Mouse (Mus musculus) brown adipose tissue, adult 24 weeks (tissue): ENCODE results near the gene Tmem189. TPM values are rescaled to one million over a fixed set of nuclear protein-coding genes. Genes with fewer than 3 reads are reported as not detected.

Experiments used
- H3K27ac ChIP-seq: fragments of 200-500 bp; replicated peaks from 2 replicates; pipeline ENCODE4 v1.5.1; 2012; ENCODE audit warnings: low read depth, mild to moderate bottlenecking, low read length
- H3K4me1 ChIP-seq: fragments of 200-500 bp; 2 replicates; pipeline ENCODE4 v1.6.1; 2012; ENCODE audit warnings: low read length, mixed read lengths; ENCODE audit not compliant: control insufficient read depth, insufficient read depth, insufficient read length
- H3K4me3 ChIP-seq: fragments of 200-500 bp; 2 replicates; pipeline ENCODE4 v1.5.1; 2012; ENCODE audit warnings: low read depth, mild to moderate bottlenecking, low read length, moderate library complexity; ENCODE audit not compliant: insufficient read depth
- polyA plus RNA-seq: library from polyadenylated mRNA; stranded (reverse); fragments of >200 nt; gene quantifications from 2 replicates; pipeline ENCODE4 v1.2.4, GENCODE M21; 2012; ENCODE audit not compliant: missing spikeins, insufficient read depth, insufficient read length

The Tmem189 gene
- polyA plus RNA-seq, 1 experiment = 19.3 TPM

DNA sequence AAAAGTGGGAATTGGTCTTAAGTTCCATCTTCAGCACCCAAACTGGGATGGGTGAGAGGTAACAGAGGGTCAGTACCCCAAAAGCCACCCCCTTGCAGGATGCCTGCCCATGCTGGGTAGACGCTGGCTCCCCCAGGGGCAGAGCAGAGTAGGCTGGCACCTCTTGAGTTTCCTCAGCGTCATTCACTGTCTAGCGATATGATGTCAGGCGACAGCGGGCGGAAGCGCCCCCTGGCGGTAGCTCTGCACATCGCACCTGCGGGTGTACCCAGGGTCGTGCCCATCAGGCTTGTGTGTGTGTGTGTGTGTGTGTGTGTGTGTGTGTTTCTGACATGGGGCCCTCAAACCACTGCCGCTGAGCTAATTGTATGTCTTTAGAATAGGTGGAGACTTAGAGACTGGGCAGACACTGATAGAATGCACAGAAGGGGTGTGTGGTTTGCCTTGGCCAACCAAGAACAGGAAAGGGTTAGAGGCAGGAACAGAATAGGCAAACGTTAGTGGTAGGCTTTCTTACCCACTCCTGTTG, 9.7 kb downstream of the Tmem189 start:
- Histone ChIP-seq H3K4me1 (no peaks in the 10 kb centered on the region), H3K4me3 (no peak overlapping the region), H3K27ac (no peak overlapping the region)

DNA sequence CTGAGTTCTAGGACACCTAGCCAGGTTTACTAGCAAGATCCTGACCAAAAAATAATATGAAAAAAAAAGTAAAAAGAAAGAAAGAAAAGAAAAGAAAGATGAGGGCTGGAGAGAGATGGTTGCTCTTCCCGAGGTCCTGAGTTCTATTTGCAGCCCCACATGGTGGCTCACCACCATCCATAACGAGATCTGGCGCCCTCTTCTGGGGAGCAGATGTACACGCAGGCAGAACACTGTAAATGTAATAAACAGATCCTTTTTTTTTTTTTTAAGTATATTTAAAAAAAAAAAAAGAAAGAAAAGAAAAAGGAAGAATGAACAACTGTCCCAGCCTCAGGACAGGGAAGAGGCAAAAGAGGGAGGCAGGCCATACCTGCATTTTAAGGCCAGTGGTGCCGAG, 11.0 kb downstream of the Tmem189 start:
- H3K27ac ChIP-seq = no peak overlapping the region
- H3K4me3 ChIP-seq = no peak overlapping the region
- no peaks in the 10 kb centered on the region for H3K4me1 ChIP-seq

- Histone ChIP-seq H3K4me1 (peaks cover 17% of the 10 kb centered on the region), H3K27ac (no peak overlapping the region), H3K4me3 (no peak overlapping the region)
Observed at GRCm38 (mm10) chr2:167675120-167675909, 14.3 kb downstream of the Tmem189 start.

- no peak overlapping the region for H3K4me3 ChIP-seq
- peaks cover 17% of the 10 kb centered on the region for H3K4me1 ChIP-seq
- no peak overlapping the region for H3K27ac ChIP-seq
Observed at GRCm38 (mm10) chr2:167672212-167672685, 17.4 kb downstream of the Tmem189 start.

GRCm38 (mm10) chr2:167671101-167671633, 18.5 kb downstream of the Tmem189 start:
- peaks cover 17% of the 10 kb centered on the region for H3K4me1 ChIP-seq

DNA sequence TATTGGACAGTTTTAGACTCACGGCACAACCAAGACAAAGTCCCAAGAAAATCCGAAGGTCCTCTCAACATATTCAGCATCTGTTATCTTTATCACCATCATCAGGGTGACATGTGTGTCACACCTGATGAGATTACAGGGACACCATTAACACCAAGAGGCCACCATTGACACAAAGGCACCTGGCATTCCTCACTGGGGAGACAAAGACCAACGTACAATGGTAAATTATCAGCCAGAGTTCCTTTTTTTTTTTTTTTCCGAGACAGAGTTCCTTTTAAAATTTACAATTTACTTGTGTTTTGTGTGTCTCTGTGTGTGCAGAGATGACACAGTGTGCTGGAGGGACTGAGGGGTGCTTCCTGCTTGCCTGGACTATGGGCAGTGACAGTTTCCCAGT, 20.2 kb downstream of the Tmem189 start:
- H3K4me3 ChIP-seq = no peak overlapping the region

More at GRCm38 (mm10) chr2:167671101-167671633, 18.5 kb downstream of the Tmem189 start:
- Histone ChIP-seq H3K4me3 (no peak overlapping the region), H3K27ac (peak overlapping the region; percentile 76)

DNA sequence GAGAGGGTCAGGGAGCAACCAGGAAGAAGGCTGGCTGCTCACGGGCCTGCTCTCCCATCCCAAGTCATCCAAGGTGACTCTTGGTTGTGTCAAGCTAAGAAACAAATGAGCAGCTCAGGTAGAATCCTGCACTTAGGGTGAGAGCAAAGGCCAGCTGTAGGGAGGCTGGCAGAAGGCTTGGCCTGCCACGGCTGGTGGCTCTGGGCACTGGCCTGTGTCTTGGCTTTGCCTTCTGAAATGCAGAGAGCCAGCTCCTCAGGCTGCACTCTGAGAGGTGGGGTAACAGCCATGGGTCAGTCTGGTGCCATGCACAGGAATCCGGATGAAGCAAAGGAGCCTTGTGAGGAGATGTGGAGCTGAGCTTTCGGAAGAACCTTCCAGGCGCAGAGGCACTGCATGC, 21.2 kb downstream of the Tmem189 start:
- no peak overlapping the region for H3K27ac ChIP-seq
- no peak overlapping the region for H3K4me3 ChIP-seq
- peaks cover 17% of the 10 kb centered on the region for H3K4me1 ChIP-seq

More for the DNA sequence above, 20.2 kb downstream of the Tmem189 start:
- peaks cover 17% of the 10 kb centered on the region for H3K4me1 ChIP-seq
- no peak overlapping the region for H3K27ac ChIP-seq

DNA sequence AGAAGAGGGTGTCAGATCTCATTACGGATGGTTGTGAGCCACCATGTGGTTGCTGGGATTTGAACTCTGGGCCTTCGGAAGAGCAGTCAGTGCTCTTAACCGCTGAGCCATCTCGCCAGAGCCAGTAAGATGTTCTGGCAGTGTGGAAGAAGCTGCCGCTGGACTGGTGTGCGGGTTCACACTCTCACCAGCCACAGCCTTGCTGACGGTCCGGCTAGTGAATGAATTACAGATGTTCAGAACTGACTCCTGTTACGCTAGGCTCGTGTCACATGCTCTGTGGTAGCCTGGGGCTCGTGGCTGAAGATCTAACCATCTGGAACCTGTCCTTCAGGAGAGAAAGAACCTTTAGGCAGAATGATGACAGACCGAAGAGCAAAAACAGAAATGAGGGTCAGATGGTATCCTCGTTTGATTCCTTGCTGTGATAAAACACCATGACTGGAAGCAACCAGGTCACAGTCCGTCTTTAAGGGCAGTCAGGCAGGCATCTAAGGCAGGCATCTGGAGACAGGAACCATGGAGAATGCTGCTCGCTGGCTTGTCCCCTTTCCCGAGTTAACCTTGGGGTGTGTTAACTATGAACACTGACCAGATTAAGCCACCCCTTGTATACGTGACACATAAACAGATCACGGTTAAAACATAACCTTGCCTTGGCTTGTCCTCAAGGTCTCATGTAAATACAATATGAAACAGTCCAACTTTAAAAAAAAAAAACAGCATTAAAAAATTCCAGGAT, 23.5 kb downstream of the Tmem189 start:
- Histone ChIP-seq H3K4me3 (no peak overlapping the region), H3K27ac (no peak overlapping the region), H3K4me1 (peaks cover 7% of the 10 kb centered on the region)

GRCm38 (mm10) chr2:167662713-167663112, 26.9 kb downstream of the Tmem189 start:
- Histone ChIP-seq H3K27ac (no peak overlapping the region), H3K4me1 (peaks cover 10% of the 10 kb centered on the region), H3K4me3 (0 out of 2 replicates have a peak overlapping the region, but pooled peaks have one; percentile 60)

DNA sequence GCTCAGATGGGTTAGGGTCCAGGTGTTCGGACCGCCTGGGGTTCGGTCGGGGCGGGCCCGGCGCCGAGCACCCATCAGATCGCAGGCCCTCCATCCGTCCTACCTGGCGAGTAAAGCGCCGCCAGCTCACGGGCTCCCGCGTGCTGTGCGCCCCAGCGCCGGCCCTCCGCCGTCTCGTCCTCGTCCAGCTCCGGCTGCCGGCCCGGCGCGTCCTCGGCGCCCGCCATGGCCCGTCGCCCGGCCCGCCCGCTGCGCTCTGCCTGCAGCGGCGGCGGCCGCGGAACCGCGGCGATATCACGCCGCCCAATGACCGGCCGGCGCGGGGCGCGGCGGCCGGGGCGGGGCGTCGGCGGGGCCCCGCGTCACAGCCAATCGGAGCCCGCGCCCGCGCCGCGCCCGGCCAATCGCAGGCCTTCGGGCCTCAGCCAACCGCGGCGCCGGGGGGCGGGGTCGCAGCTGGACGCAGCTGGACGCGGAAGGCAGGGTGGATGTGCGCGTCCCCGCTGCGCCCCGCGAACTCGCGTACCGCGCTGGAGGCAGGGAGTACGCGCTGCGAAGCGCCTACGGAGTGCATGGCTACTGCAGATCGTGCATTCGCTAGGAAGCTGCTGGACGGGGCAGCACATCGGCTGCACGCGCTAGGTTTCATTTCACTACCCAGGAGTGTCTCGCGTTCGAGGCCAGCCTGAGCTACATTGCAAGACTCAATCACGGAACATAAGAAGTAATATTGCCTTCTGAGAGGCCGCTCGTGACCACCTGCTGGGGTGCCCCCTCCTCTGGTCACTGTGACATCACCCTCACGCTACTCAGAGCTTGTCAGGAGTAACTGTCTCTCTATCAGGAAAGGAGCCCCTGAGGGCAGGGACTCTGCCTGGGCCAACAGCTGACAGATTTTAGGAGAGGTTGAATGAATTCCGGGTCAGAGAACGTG, 28.1 kb downstream of the Tmem189 start, which contains the start of gene Gm20431:
TSS of gene Gm20431 (minus strand) at position 227 of the 934 bp plus-strand sequence.
- peak within 1 kb of the TSS; percentile 22 for H3K27ac ChIP-seq
- H3K4me3 ChIP-seq = peak within 1 kb of the TSS; percentile 88
- H3K4me1 ChIP-seq = peaks cover 19% of the 10 kb centered on the region

- Histone ChIP-seq H3K4me3 (peak overlapping the region; percentile 88), H3K27ac (peak overlapping the region; percentile 22)
Observed at GRCm38 (mm10) chr2:167660611-167660971, 29.0 kb downstream of the Tmem189 start.

DNA sequence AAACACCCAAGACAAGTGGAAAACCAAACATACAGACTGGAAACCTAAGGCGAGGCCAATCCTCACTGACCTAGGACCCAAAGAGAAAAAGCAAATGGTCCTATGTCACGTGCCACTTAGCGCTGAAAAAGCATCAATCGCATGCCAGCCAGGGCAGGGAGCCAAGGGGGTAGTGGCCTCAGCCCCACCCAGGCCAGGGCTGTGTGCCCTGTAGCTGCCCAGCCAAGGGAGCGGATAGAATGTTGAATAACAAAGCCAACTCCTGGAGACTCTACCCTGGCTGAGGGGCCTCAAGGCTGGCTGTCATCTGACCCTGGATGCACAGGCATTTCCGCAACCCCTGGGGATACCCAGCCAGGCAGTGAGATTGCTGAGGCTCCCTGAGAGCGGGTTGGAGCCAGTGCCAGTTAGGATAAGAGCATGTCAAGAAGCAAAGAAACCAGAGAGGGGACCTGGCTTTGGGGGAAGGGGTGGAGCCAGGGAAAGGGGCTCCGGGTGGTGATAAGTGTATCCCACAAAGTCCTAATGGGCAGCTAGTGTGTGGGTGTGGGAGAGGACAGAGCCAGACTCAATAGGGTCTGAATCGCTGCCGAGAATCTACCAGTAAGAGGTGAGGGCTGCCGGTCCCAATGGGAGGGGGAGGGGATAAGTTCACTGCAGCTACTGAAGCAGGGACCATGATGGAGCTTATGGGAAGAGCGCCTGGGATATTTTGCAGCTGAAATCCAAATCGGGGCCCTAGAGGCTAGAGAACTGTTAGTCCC, 29.6 kb downstream of the Tmem189 start:
- peaks cover 22% of the 10 kb centered on the region for H3K4me1 ChIP-seq
- H3K4me3 ChIP-seq = peak overlapping the region; percentile 88
- peak overlapping the region; percentile 22; the same call in 1 of the 2 replicates for H3K27ac ChIP-seq

More at GRCm38 (mm10) chr2:167660611-167660971, 29.0 kb downstream of the Tmem189 start:
- peaks cover 22% of the 10 kb centered on the region for H3K4me1 ChIP-seq

DNA sequence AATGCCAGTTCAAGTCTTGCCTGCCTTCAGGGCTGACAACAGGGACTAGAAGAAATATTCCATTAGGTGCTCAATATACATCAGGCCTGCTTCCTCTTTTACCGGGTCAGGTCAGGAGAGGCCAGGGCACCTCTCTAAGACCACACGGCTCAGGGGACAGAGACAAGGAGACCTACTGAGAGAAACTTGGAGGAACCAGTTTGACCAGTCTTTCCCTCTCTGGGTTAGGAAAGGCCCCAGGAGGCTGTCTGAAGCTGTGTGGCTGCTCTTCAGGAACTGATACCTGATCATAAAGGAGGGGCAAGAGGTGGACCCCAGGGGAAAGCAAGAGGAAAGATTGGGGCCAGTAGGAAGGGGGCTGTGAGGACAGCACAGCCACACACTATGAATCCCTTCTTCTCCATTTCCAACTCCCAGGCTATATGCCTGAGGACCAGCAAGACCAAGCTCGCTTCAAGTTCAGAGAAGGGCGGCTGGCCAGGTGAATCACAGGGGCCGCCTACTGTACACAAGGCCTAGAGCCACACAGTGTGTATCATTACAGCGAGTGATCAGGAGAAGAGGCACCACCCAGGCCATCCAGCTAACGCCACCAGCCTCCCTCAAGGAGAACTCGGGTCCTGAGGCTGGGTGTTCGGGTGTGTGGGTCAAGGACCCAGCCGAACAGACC, 30.3 kb downstream of the Tmem189 start:
- H3K27ac ChIP-seq = no peak overlapping the region

More for the DNA sequence above, 30.3 kb downstream of the Tmem189 start:
- Histone ChIP-seq H3K4me1 (peaks cover 22% of the 10 kb centered on the region), H3K4me3 (peak overlapping the region; percentile 88)
